7 mouse cellular contexts compared by ENCODE assay signal in genomic region chr4:62736421-62736820, GRCm38 (mm10).
DNase-seq lines count a peak whose midpoint lies in the region; ATAC-seq and TF ChIP-seq lines count a peak whose summit lies in the region.

No protein-coding gene starts in this region.

- H3K27ac ChIP-seq in embryonic facial prominence, embryonic 13.5 days: peak overlapping the region; percentile 60; the same call in 1 of the 2 replicates
- peak overlapping the region; percentile 49; the same call in 1 of the 2 replicates for H3K27ac ChIP-seq in intestine, embryonic 15.5 days
- peak overlapping the region; percentile 74 for H3K27ac ChIP-seq in stomach, postnatal 0 days (replicated peaks)
- no peak overlapping the region for H3K27ac ChIP-seq in midbrain, embryonic 11.5 days (ENCODE audit: low read depth, low read length)

- H3K27me3 ChIP-seq in embryonic facial prominence, embryonic 13.5 days: no peaks in the 10 kb centered on the region
- no peaks in the 10 kb centered on the region for H3K27me3 ChIP-seq in intestine, embryonic 15.5 days (replicated peaks)
- no peaks in the 10 kb centered on the region for H3K27me3 ChIP-seq in stomach, postnatal 0 days (ENCODE audit: control insufficient read depth, insufficient read depth, low read length)
- H3K27me3 ChIP-seq in midbrain, embryonic 11.5 days (ENCODE audit: control insufficient read depth, insufficient read depth, low read length): no peaks in the 10 kb centered on the region

- H3K4me1 ChIP-seq in embryonic facial prominence, embryonic 13.5 days: peaks cover 65% of the 10 kb centered on the region
- peaks cover 52% of the 10 kb centered on the region for H3K4me1 ChIP-seq in intestine, embryonic 15.5 days (replicated peaks)
- H3K4me1 ChIP-seq in stomach, postnatal 0 days (replicated peaks; ENCODE audit: control insufficient read depth, insufficient read depth): peaks cover 20% of the 10 kb centered on the region
- peaks cover under 1% of the 10 kb centered on the region for H3K4me1 ChIP-seq in midbrain, embryonic 11.5 days (ENCODE audit: control insufficient read depth, insufficient read depth, low read length)

- peak; percentile 30 for DNase-seq in retina, postnatal 1 day
- no peak for DNase-seq in retina, embryonic 14.5 days (ENCODE audit: low spot score)
- DNase-seq in stomach, postnatal 0 days (ENCODE audit: low spot score): no peak
- no peak for DNase-seq in thymus, adult 18-20 months
- DNase-seq in midbrain, embryonic 11.5 days (ENCODE audit: low spot score, missing footprints): no peak

- H3K9me3 ChIP-seq in embryonic facial prominence, embryonic 13.5 days: 0 out of 2 replicates have a peak, but pooled peaks cover 6% of the 10 kb centered on the region
- no peaks in the 10 kb centered on the region for H3K9me3 ChIP-seq in intestine, embryonic 15.5 days
- no peaks in the 10 kb centered on the region for H3K9me3 ChIP-seq in stomach, postnatal 0 days (ENCODE audit: control insufficient read depth, low read length)
- no peaks in the 10 kb centered on the region for H3K9me3 ChIP-seq in midbrain, embryonic 11.5 days (ENCODE audit: control insufficient read depth, low read length)

- TF ChIP-seq CTCF in stomach, postnatal 0 days (IDR thresholded peaks at IDR 0.05; ENCODE audit: low read depth): no peak; the same call in 1 of the 2 replicates

- TF ChIP-seq EP300 in stomach, postnatal 0 days (optimal IDR thresholded peaks at IDR 0.05): no peak

- no peaks in the 10 kb centered on the region for H3K36me3 ChIP-seq in embryonic facial prominence, embryonic 13.5 days
- H3K36me3 ChIP-seq in intestine, embryonic 15.5 days: no peaks in the 10 kb centered on the region
- no peaks in the 10 kb centered on the region for H3K36me3 ChIP-seq in stomach, postnatal 0 days (ENCODE audit: control insufficient read depth, insufficient read depth, low read length)
- no peaks in the 10 kb centered on the region for H3K36me3 ChIP-seq in midbrain, embryonic 11.5 days (ENCODE audit: control insufficient read depth, insufficient read depth, low read length)

- WGBS in embryonic facial prominence, embryonic 13.5 days: 75% methylated on average over 7 of the region's 7 CpGs
- WGBS in intestine, embryonic 15.5 days: 51% methylated on average over 7 of the region's 7 CpGs
- 55% methylated on average over 7 of the region's 7 CpGs for WGBS in stomach, postnatal 0 days
- WGBS in midbrain, embryonic 11.5 days: 64% methylated on average over 7 of the region's 7 CpGs

- no peak overlapping the region for H3K4me3 ChIP-seq in embryonic facial prominence, embryonic 13.5 days
- H3K4me3 ChIP-seq in intestine, embryonic 15.5 days (replicated peaks): no peak overlapping the region
- H3K4me3 ChIP-seq in stomach, postnatal 0 days (ENCODE audit: low read depth, low read length): no peak overlapping the region
- H3K4me3 ChIP-seq in midbrain, embryonic 11.5 days (ENCODE audit: low read depth, low read length): no peak overlapping the region

- 0 out of 2 replicates have a peak overlapping the region, but pooled peaks have one; percentile 32 for H3K9ac ChIP-seq in embryonic facial prominence, embryonic 13.5 days
- H3K9ac ChIP-seq in intestine, embryonic 15.5 days: no peak overlapping the region
- peak overlapping the region; percentile 13; the same call in 1 of the 2 replicates for H3K9ac ChIP-seq in stomach, postnatal 0 days (ENCODE audit: low read length)
- no peak overlapping the region for H3K9ac ChIP-seq in midbrain, embryonic 11.5 days (ENCODE audit: low read length)

- no peak for ATAC-seq in embryonic facial prominence, embryonic 13.5 days (ENCODE audit: insufficient number of reproducible peaks, insufficient read depth, low FRiP score, low TSS enrichment, low read depth)
- ATAC-seq in intestine, embryonic 15.5 days: no peak
- no peak for ATAC-seq in stomach, postnatal 0 days (ENCODE audit: low FRiP score, low TSS enrichment)
- no peak for ATAC-seq in midbrain, embryonic 11.5 days (ENCODE audit: low FRiP score)

- no peak overlapping the region for H3K4me2 ChIP-seq in embryonic facial prominence, embryonic 13.5 days
- no peak overlapping the region for H3K4me2 ChIP-seq in intestine, embryonic 15.5 days (replicated peaks)
- no peak overlapping the region for H3K4me2 ChIP-seq in stomach, postnatal 0 days (replicated peaks; ENCODE audit: low read depth)
- no peak overlapping the region for H3K4me2 ChIP-seq in midbrain, embryonic 11.5 days

Comparison
In these comparisons a context has a peak if more than half of its experiments do, and no peak if none do; other contexts are left out.
1. H3K9ac ChIP-seq: peak in embryonic facial prominence, embryonic 13.5 days (single experiment) and stomach, postnatal 0 days (single experiment); none in intestine, embryonic 15.5 days (single experiment) and midbrain, embryonic 11.5 days (single experiment).